Mouse (Mus musculus) E14TG2a.4 (cell line): ENCODE measurements around the gene Shmt2.

Experiments
- CTCF ChIP-seq: conservative IDR thresholded peaks from 2 replicates; pipeline ENCODE4 v1.5.1; 2014; ENCODE audit warnings: low read length
- POU5F1 ChIP-seq: IDR thresholded peaks from 2 replicates; pipeline ENCODE4 v1.6.1; 2014; ENCODE audit warnings: low read length, borderline replicate concordance

- TF ChIP-seq CTCF (no peak), POU5F1 (no peak)
Observed at GRCm38 (mm10) chr10:127531548-127531947, 9.3 kb upstream of the Shmt2 start.
